Mouse (Mus musculus): ENCODE measurements around the gene Maf.
A peak's percentile ranks its signal among the peaks of the same experiment; 100 is the strongest.

Gene Maf

GRCm38 (mm10) chr8:115707731-115708590, at the start of gene Maf:
TSS of gene Maf (minus strand) at chr8:115707794.
- DNase-seq (ENCODE audit: low spot score), result peak; percentile 96

- DNase-seq (ENCODE audit: low spot score), result no peak
Measured at GRCm38 (mm10) chr8:115756965-115757364, 49.4 kb upstream of the Maf start.

GRCm38 (mm10) chr8:115756027-115756426, 48.4 kb upstream of the Maf start:
- no peak for DNase-seq (ENCODE audit: low spot score)

- peak; percentile 83 for DNase-seq (ENCODE audit: low spot score)
Measured at GRCm38 (mm10) chr8:115754694-115755093, 47.1 kb upstream of the Maf start.

- DNase-seq (ENCODE audit: low spot score), result no peak
Measured at GRCm38 (mm10) chr8:115753801-115754200, 46.2 kb upstream of the Maf start.

- DNase-seq (ENCODE audit: low spot score), result no peak
Measured at GRCm38 (mm10) chr8:115747426-115747825, 39.8 kb upstream of the Maf start.

DNA sequence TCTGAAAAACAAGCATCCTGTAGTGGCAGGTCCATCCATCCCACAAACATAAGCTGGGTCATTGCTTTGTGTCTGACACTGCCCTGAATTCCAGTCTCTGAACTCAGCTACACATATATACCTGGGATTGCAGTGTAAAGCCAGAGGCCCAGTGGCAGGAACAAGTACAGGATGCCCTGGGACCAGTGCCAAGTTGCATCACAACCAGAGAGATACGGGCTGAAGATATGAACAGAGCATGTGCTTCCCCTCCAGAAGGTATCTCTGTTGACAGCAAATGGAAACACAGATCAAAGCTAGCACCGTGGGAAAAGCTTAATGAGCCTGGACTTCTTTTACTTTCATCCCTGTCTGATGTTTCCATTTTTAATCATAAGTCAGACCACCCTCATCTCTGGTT, 38.1 kb upstream of the Maf start:
- no peak for DNase-seq (ENCODE audit: low spot score)

- no peak for DNase-seq (ENCODE audit: low spot score)
Measured at GRCm38 (mm10) chr8:115743441-115743840, 35.8 kb upstream of the Maf start.

DNA sequence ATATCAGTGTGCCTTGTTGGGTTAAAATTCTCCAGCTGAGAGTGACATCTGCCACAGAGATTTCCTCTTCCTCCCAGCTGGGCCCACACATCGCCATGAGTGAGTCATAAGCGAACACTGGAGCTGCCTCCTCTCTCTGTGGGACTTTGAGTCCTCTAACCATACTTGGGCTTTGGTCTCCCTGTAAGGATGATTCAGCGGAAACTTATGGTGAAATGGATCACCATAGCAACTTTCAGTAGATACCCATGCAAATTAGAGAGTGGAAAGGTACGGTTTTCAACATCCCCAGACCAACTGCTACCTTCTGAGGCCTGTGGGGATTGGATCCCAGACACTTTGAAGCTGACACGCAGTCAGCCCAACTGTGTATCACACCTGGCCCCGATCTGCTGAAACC, 35.1 kb upstream of the Maf start:
- no peak for DNase-seq (ENCODE audit: low spot score)

DNA sequence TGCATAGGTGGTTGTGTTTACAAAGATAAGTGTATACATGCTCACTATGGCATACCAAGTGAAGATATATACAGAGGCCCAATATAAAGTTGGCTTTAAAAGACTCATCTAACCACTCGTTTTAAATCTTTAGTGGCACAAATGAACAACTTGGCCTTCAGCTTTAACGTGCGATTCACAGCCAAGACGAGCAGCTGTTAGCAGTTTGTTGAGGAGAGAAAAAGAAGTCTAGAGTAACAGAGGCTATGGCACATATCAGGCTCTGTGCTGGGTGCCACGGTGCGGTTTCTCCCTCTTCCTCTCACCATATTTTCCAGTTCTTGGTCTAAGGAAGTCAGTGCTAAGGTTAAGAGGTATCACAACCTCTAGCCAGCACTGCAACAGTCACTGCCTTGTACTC, 34.4 kb upstream of the Maf start:
- DNase-seq (ENCODE audit: low spot score), result no peak

- no peak for DNase-seq (ENCODE audit: low spot score)
Measured at GRCm38 (mm10) chr8:115739756-115740155, 32.2 kb upstream of the Maf start.

DNA sequence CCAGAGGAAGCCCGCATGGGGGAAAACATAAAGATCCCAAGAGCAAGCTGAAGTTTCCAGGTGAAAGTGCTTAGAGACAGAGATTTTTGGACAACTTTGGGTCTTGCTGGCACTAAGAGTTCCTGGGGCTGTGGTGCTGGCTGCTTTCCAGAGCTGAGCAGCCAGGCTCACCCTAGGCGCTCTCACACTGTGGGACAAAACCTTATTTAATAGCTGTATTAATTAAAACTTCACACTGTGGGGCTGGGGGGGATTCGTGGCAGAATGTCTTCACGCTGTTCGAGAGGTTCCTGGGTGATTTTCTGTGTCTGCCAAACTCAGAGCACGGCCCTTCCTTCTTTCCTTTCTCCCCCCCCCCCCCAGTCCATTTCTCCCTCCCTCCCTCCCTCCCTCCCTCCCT, 24.8 kb upstream of the Maf start:
- no peak for DNase-seq (ENCODE audit: low spot score)

DNA sequence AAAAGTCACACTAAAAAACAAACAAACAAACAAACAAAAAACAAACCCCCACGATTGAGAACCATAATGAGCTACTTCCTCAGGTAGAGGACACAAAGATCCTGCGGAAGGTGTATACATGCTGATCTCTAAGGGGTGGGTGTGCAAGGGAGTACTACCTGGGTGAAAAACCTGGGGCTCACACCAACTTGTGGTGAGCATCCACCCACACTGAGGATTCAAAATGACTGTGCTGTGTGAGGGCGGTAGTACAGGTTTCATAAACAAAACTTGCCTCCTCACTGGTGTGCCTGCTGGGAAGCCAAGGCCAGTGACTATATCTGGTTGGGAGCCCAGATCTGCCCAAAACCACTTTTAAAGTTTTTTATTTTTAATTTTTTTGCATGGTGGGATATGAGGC, 19.2 kb upstream of the Maf start:
- DNase-seq (ENCODE audit: low spot score), result no peak

GRCm38 (mm10) chr8:115726231-115726630, 18.6 kb upstream of the Maf start:
- DNase-seq (ENCODE audit: low spot score), result no peak

GRCm38 (mm10) chr8:115719126-115719525, 11.5 kb upstream of the Maf start:
- no peak for DNase-seq (ENCODE audit: low spot score)

DNA sequence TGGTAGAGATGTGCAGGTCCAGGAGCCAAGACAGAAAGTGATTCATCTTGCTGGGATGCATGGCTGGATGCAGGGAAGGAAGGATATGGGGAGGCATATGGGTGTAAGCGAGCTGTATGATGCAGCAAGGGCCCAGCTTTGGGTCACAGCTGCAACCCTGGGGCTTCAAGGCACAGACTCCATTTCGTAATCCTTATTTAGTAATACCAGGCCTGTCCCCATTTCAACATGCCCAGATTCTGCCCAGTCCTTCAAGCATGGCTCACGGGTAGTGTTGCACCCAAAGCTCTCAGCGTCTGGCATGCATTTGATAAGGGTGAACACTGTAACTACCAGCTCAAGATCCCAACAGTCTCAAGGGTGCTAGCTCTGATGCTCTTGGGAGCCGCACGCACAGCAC, 11.0 kb upstream of the Maf start:
- no peak for DNase-seq (ENCODE audit: low spot score)

DNA sequence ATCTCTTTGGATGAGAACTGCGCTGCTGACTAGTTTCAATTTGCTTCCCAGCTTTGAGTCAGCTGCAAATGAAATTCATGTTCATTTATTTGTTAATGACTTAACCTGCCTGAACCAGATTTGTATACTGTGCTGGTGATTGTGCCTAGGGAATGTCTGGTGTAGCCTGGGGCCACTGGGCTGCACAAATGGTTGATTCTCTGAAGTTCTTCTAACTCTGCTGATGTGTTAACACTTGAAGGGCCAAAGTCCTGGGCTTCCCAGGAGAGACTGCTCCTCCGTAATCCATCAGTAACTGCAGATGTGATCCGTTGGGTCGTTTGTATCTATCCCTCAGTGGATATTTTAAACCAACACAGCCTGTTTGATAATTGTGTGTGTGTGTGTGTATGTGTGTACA, 7.7 kb upstream of the Maf start:
- no peak for DNase-seq (ENCODE audit: low spot score)

DNA sequence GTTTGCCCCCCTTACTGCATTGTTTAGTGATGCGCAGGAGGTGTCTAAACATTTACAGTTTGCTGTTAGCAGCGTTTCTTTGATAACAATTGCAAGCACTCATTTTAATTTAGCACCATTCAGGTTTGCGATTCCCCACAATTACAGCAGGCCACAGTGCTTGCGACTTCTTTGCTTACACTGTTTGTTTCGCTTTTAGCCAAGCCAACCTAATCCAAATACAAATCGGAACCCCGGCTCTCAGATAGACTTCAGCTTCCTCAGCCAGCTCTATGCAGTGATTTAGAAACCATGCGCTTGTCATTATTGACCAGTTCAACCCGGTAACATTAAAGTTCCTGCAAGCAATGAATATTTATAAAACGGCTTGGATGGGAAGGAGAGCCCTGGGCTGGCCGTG, 3.5 kb upstream of the Maf start:
- DNase-seq (ENCODE audit: low spot score), result no peak

DNA sequence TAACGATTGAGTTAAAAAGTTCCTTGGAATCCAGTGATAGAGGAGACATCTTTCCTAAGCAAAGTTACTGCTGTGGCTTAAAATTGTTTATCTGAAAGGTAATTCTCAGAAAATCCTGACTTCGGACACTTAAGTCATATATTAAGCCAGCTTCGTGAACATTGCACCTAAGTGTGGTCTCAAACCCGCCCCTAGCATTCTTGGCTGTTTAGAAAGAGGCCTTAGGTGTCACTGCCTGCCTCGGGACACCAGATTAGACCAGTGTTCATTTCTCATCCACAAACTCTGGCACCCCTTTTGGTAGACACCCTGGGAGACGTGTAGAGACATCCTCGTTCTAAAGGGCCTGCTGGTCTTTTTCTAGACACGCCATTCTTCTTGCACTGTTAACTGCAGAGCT, 2.3 kb upstream of the Maf start:
- peak; percentile 82 for DNase-seq (ENCODE audit: low spot score)

- DNase-seq (ENCODE audit: low spot score), result peak; percentile 87
Measured at GRCm38 (mm10) chr8:115708936-115709780, 1.6 kb upstream of the Maf start.

DNA sequence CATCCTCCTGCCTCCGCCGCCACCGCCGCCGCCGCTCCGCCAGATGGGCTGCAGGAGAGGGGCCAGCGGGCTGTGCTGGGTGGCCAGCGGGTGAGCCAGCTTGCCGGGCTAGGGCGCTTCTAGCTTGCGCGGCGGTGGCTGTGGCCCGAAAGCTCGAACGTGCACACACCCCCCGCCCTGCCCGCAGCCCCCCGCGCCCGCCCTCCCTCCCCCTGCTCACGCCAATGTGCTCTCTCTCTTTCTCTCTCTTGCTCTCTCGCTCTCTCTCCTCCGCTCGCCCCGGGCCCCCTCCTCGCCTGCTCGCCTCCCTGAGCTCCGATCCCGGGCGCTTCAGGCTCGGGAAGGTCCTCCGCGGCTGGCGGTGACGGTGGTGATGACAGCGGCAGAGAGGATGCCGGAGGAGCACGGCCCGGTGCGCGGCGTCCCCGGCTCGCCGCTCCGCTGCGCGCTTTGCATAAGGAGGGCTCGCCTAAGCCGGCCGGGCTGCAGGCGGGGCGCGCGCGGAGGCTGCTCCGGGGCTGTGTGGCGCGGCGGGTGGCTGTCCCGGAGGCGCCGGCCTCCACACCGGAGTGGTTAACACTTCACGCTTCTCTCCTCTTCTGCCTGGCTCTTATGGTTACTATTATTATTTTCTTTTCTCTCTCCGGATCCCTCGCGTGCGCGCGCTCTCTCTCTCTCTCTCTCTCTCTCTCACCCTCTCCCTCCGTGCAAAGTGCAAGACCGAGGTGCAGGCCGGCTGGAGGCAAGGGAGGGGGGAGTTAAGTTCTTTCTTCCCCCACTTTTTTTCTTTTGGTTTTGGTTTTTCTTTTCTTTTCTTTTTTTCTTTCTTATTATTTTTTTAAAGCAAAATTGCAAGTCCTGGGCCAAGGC, 498 bp downstream of the Maf start:
- DNase-seq (ENCODE audit: low spot score), result peak; percentile 87

DNA sequence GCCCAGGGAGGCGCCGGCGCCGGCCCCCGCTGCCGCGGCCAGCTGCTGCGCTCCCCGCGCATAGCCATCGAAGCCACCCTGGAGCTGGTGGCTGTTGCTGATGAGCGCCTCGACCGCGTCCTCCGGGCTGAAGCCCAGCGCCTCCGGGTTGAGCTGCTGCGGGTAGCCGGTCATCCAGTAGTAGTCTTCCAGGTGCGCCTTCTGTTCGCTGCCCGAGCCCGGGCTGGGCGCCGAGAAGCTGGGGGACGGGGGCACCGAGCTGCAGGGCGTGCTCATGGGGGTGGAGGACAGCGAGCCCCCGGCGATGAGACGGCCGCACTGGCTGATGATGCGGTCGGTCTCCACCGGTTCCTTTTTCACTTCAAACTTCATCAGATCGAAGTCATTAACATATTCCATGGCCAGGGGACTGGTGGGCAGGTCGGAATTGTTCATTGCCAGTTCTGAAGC, 1.2 kb downstream of the Maf start:
- no peak for DNase-seq (ENCODE audit: low spot score)

Measured in yolk sac, embryonic 10.5 days (tissue).